Mouse (Mus musculus) left cerebral cortex, adult 11 months (tissue): ENCODE data around the gene Eif5.

ENCODE experiments used
- DNase-seq: peaks from one replicate; pipeline ENCODE4 v3.0.0; 2022; ENCODE audit warnings: low spot score

The Eif5 gene

GRCm38 (mm10) chr12:111565363-111565762 lies 27.5 kb downstream of the Eif5 start:
- no peak for DNase-seq

DNA sequence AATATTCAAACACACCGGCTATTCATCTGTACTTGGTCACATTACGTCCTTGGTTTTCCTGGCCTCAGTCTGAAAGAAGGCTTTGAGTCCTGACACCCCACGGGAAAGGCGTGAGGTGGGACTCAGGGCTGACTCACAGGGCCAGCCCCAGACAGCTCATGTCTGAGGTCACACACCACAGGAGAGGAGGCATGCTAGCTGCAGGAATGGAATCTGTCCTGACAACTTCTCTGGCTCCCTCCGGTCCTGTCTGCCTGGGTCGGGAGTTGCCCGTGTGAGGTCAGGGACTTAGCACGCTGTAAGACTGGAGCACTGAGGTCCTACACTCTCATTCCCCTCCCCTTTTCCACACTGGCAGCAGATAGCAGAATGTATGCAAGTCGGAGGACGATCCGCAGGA lies 31.0 kb downstream of the Eif5 start:
- DNase-seq = no peak

DNA sequence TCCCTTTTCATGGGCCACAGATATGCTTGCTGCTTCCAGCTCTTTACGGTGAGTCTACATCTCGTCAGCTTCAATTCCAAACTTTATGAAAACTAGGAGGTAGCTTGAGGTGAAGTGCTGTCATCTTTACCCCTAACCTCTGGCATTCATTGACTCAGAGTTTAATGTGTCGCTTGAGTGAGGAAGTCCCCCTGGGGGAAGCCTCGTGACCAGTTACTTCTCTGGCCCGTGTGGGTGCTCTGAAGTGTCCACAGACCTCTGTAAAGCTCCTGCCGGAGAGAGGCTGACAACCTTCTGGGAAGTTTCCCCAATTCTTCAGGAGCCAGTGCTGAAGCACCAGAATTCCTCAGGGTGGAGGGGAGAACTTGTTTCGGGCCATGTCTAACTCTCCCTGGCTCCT lies 34.6 kb downstream of the Eif5 start:
- DNase-seq = no peak

DNA sequence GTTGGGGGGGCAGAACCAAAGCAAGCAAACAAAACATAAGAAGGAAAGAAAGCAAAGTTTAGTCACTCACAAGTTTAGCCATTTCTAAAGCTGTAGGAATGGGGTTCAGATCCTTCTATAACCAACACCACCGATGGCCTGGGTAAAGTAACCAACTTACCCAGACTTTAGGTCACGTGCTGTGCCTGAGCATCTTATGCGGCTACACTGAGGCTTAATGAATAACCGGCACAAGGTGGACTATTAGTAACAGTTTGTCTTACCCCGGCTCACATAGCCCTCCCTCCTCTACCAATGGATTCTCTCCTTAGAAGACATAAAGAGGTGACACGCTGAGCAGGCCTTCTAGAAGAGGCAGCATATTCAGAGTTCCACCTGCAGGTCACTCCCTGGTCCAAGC lies 35.5 kb downstream of the Eif5 start:
- DNase-seq = no peak

GRCm38 (mm10) chr12:111574074-111574886 lies 36.5 kb downstream of the Eif5 start, which contains the start of gene Mark3:
Gene Mark3, plus strand, starts transcription at chr12:111574523.
- DNase-seq = peak; percentile 91

DNA sequence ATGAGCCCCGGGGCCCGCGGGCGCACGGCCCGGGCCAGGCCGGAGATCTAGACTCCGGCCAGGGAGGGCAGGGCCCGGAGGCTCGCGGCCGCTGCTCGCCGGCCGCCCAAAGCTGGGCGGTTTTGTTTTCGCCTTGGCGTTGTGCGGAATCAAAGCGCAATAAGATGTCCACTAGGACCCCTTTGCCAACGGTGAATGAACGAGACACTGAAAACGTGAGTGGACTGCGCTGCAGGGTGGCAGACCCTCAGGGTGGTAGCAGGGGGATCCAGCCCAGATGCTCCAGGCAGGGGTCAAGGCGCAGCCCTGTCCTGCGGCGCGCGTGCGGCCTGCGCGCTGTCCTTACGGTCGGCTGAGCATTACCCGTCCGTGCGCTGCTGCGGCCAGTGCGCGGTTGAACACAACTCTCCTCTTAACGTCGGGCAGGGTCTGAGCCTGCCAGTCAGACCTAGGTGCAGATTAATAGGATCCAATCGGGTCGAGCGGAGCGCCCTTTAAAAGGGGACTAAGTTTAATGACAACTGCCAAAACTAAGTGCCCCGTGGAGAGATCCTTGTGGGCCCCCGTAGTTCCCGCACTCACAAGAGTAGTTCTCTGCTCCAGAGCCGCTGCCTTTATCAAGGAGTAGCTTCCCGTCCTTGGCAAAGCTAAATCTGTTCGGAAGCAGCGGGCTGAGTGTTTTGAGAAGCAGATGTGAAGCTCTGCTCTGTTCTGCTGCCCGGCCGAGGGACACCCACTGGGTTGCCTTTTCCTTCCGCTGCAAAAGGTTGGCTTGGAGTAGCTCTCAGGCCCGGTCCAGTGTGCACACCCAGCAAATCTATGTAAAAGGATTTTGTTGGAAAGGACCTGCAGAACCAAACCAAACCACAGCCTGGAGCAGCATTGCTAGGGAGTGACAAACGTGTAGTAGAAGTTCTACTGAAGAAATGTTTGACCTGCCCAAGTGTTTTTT lies 37.3 kb downstream of the Eif5 start:
- no peak for DNase-seq

DNA sequence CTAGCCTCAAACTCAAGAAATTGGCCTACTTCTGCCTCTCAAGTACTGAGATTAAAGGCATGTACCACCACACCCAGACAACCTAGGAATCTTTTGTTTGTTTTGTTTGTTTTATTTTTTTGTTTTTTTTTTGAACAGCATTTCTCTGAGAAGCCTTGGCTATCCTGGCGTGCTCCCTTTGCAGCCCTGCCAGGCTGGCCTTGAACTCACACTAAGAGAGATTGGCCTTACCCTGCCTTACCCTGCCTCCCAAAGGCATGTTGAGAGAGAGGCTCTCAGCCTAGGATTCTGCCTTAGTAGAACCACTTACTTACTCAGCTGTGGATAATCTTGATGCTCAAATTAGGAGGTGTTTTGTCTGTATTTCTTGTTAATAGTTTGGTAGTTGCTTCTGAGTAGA lies 45.2 kb downstream of the Eif5 start:
- DNase-seq = no peak

DNA sequence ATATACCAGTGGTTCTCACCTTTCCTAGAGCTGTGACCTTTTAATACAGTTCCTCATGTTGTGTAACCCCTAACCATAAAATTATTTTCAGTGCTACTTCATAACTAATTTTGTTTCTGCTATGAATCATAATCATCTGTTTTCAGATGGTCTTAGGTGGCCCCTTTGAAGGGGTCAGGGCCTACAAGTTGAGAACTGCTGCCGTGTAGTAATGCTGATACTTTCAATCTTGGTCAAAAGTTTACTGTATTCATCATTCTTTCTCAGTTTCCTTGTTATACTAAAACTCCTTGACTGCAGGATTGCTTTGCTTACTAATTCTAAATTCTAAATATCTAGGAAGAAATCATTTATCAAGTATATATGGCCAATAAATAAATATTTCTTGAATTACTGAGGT lies 46.6 kb downstream of the Eif5 start:
- no peak for DNase-seq

- DNase-seq = no peak
Measured at GRCm38 (mm10) chr12:111587252-111587651, 49.4 kb downstream of the Eif5 start.

DNA sequence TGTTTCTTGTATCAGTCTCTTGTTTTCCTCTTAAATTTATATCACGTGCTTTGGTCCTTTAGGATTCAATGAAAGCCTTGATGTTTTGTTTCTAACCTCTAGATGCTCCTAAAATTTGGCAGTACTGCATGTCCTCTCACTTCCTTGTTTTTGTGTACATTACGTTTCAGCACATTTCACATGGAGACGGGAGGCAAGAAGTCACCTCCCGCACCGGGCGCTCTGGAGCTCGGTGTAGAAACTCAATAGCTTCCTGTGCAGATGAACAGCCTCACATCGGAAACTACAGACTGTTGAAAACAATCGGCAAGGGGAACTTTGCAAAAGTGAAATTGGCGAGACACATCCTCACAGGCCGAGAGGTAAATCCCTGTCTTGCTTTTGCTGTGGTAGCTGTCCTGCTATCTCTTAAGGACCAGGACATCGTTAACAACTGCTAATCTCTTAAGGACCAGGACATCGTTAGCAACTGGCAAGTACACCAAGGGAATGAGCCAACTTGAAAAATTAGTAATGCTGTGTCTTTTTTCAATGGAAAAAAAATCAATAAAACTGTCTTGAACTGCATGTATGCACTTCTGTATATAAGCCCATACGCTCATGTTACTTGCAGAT lies 54.7 kb downstream of the Eif5 start:
- no peak for DNase-seq

DNA sequence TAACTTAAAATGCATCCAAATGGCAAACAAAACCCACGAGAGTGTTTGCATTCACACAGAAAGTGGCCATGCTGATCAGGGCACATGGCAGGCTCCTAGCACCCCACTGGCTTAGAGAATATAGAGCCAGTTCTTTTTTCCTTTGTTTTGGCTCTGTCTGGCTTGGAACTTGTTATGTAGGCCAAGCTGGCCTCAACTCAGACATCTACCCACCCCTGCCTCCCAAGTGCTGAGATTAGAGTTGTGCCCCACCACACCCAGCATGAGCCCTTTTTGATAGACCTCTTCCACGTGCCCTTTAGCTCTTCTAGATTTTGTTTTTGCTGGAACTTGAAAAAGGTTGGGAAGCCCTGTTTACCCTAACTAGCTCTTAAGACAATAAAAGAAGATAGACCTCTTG lies 56.0 kb downstream of the Eif5 start:
- DNase-seq = no peak
